Mouse (Mus musculus) spleen, postnatal 10 days (tissue): Measurements from ENCODE around the gene Zfp473.
A peak's percentile ranks its signal among the peaks of the same experiment; 100 is the strongest.
"Not testable (repeated sequence)": the region's sequence is repeated elsewhere in the genome, so short reads cannot be mapped to it uniquely, and the experiment has no call there.

ENCODE experiments used
- DNase-seq, 2 experiments: peaks; one replicate each; pipeline ENCODE4 v3.0.0; 2021 to 2022; ENCODE audit warnings: low spot score in 2 of 2

Zfp473 gene

GRCm38 (mm10) chr7:44722058-44722457, 28.8 kb downstream of the Zfp473 start:
- DNase-seq, result no peak

DNA sequence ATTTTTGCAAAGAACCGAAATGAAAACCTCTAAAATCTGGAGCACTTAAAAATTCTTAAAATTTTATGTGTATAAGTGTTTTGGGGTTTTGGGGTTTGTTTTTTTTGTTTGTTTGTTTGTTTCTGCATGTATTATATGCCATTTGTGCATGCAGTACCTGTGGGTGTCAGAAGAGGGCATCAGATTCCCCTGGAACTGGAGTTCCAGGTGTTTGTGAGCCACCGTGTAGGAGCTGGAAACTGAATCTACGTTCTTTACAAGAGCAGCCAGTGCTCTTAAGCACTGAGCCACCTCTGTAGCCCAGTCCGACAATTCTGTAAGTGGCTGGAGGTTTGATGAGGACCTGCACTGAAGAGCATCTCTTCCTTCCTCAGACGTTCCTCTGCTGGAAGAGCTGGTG, 41.0 kb downstream of the Zfp473 start:
- DNase-seq, result no peak

- no peak for DNase-seq
Observed at GRCm38 (mm10) chr7:44708574-44708973, 42.3 kb downstream of the Zfp473 start, which contains the start of gene Izumo2. Gene Izumo2 (plus strand): TSS chr7:44708742.

- not testable (repeated sequence) for DNase-seq
Observed at GRCm38 (mm10) chr7:44708093-44708492, 42.8 kb downstream of the Zfp473 start.

DNA sequence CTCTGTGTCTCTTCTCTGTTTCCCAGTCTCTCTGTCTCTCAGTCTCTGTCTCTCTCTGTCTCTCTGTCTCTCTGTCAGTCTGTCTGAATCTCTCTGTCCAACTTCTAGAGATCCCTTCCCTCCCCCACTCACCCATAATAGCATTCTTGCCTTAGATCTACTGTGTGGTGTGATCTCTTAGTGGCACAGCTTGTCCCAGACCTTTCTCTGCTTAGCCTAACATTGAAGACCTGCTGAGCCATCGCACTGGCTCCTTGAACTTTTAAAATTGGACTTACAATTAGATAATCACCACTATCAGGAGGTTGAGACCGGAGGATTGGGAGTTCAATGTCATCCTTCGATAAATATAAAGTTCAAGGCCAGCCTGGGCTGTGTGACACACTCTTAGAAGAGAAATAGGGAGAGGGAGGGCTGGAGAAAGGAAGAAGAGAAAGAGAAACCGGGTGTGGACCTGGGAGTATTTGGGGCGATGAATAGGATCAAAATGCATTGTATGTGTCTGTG, 43.6 kb downstream of the Zfp473 start:
- no peak for DNase-seq

DNA sequence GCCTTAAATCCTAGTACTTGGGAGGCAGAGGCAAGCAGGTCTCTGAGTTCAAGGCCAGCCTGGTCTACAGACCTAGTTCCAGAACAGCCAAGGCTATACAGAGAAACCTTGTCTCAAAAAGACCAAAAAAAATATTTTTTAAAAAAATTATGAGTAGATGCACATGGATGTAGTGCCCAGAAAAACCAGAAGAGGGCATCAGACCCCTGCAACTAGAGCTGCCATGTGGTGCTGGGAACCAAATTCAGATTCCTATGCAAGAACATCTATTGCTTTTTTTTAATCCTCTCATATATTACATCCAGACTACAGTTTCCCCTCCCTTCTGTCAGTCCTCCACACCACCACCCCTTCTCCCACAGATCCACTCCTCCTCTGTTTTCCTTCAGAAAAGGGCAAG, 44.5 kb downstream of the Zfp473 start:
- no peak for DNase-seq

DNA sequence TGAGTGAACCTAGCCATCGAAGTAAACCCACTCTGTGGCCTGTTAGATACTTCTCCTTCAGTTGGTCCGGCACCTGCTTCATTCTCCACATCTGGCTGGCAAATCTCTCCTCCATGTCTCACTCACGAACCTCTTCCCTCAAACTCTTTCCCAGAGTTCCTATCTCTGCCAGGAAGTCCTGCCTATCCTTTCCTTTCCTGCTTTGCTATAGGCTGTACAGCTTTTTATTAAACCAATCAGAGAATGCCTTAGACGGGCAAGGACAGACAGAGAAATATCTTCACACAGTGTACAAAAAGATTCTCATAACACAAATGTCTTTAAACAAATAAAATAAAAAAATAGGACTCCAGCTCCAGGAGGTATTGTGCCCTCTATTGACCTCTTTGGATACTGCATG, 45.8 kb downstream of the Zfp473 start:
- DNase-seq, result no peak

DNA sequence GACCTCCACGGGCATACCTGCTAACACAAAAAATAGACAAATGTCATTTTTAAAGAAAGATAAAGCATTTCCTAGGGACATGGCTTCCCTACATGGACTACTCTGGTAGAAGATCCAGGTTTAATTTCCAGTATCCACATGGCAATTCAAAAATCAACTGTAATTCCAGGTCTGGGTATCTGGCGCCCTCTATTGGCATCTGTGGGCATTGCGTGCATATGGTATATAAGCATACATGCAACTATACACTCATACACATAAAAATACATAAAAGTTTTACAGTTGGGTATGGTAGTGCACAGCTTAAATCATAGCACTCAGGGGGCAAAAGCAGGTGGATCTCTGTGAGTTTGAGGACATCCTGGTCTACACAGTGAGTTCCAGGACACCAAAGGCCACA, 46.5 kb downstream of the Zfp473 start:
- peak; percentile 20 to 54 for DNase-seq

DNA sequence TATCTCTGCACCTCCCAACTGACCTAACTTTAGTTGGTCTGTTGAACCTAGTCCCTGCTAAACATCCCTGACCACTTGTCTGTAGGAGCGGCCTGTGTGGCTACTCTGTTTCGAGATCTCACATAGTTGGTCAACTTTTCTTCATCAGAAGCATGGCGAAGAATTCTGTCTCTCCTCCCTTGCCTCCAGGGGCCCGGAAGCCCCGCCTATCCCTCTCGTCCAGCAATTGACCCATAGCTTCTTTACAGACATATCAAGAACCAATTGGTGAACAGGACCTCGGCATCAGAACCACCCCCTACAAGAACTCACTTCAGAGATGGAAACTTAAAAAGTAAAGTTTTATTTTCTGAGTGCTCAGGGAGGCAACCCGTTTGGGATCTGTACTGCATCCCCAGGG, 47.9 kb downstream of the Zfp473 start:
- DNase-seq, result no peak

GRCm38 (mm10) chr7:44701921-44702320, 48.9 kb downstream of the Zfp473 start:
- DNase-seq, result no peak

GRCm38 (mm10) chr7:44697980-44698379, 52.9 kb downstream of the Zfp473 start:
- DNase-seq, result no peak

DNA sequence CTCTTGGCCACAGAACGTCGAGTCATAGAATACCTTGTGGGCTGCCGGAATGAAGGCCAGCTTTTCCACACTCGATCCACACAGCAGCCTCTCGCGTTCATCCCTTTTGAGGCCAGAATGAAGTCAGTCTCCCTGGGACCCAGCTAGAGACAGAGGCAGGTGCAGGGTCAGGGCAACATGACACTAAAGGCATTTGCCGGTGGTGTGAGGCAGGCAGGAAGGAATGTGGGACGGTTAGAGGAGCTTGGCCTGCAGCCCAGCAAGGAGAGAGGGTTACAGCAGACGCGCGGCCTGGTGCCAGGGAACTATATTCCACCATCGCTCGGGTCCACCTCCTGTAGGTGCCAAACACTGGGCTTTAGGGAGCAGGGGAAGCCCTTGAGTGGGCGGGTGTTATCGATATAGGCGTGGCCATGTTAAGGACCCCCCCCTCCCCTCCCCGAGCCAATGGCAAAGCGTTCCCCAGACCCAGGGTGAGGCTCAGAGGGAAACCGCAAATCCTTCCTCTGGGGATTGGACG, 53.6 kb downstream of the Zfp473 start:
- no peak for DNase-seq

DNA sequence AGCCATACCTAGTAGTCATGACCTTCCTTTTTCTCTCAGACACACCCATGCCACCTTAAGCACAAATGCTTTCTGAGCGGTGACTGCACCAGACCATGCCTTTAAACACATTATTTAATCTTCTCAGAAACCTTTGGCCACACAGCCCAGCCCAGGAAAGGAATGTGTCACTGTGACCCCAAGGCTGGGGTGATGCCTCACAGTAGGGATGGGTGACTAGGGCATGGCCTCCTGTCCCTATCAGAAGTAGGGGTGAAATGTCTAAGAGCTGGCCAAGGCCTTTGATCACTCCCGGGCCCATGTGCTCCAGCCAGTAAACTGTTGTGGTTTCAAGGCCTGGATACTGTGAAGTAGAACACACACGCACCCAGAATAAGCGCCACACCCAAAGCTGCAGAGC, 55.6 kb downstream of the Zfp473 start:
- DNase-seq, result no peak

- no peak for DNase-seq
Observed at GRCm38 (mm10) chr7:44693427-44694175, 57.2 kb downstream of the Zfp473 start.

DNA sequence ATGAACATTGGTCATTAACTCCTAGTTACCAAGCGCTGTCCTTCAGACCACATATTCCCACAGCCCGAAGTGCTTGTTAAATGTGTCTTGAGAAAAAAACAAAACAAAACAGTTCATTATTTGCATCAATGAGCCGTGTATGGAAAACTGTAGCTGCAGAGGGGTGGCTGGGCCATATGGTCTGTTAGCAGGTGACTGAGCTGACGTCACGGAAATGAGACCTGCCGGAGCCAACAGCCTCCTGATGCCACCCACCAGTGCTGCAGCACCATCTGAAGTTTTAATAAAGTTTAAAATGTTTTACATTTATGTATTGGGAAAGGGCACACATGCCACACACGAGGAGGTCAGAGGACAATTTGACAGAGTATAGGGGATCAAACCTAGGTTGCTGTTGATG, 61.5 kb downstream of the Zfp473 start:
- DNase-seq, result no peak

GRCm38 (mm10) chr7:44688890-44689289, 62.0 kb downstream of the Zfp473 start:
- DNase-seq, result no peak

DNA sequence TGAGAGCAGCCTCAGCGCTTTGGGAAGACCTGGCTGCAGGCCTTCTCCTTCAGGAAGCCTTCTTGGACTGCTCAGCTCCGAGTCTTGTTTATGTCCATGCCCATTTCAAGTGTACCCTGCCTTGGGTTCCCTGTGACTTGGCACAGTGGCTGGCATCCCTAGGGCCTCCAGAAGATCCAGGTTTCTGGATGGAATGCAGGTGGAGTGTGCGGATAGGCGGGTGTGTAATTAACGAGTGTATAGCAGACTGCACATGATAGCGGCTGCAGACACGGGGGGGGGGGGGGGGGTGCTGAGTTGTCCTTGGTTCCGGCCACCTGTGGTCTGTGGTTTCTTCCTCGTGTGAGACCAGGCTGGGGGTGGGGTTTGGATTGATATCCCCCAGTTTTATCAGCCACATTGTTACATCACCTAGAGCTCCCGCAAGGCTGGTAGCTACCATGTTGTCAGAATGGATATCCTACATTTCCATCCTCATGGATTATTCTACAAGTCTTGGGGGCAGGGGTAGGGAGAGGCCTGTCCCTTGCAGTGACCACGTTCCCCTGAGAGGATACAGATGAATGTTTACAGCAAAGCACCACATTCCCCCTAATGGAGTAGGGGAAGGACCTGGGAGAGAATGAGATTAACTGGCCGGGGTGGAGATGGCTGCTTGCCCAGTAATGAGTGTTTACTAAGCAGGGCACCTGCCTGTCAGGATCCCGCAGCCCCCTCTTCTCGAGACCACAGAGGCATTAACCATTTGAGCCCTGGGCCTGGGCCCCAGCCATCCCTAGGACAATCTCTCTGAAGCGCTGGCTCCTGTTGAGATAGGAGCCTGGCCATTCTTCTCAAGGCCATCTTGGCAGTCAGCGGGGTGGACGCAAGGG, 65.1 kb downstream of the Zfp473 start:
- no peak for DNase-seq

GRCm38 (mm10) chr7:44683656-44684055, 67.2 kb downstream of the Zfp473 start:
- DNase-seq, result no peak
